Mouse (Mus musculus) olfactory bulb, adult 2 months (tissue): Measurements from ENCODE around the gene Dcdc2a.

Experiments used
- CTCF ChIP-seq: fragments of 200-500 bp; IDR thresholded peaks from 2 replicates; pipeline ENCODE4 v1.5.1; 2012; ENCODE audit warnings: low read depth, mild to moderate bottlenecking, low read length, moderate library complexity; ENCODE audit not compliant: insufficient read depth
- POLR2A ChIP-seq: fragments of 200-500 bp; IDR thresholded peaks from 2 replicates; pipeline ENCODE4 v1.6.1; 2012; ENCODE audit warnings: mild to moderate bottlenecking, low read depth, low read length, moderate library complexity; ENCODE audit not compliant: insufficient read depth

DNA sequence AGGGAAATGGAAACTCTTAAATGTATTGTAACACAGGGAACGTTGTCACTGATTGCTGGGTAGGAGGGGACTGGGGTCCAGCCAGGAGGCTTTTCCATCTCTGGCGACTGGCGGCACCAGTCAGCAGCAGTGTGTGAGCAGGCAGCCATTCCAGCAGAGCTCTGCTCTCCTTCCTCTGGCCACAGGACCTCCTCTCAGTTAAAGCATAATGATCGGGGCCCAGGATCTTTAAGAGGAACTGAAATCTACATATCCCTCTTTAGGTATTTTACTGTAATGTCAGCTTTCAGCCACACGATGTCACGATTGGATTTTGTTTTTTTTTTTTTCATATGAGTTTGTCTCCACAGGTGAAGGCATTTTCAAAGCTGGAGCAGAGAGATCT is 131.5 kb downstream of the Dcdc2a start:
- TF ChIP-seq CTCF (no peak), POLR2A (no peak)
